Mouse (Mus musculus) ES-E14 (cell line): Measurements from ENCODE around the gene Kif18b. TPM values are rescaled to one million over a fixed set of nuclear protein-coding genes. Genes with fewer than 3 reads are reported as not detected.

Source experiments
- DNase-seq: peaks from one replicate; pipeline ENCODE4 v3.0.0-alpha.2; 2013; ENCODE audit warnings: low read depth, low spot score
- H3K27ac ChIP-seq: 2 replicates; pipeline ENCODE4 v1.5.1; 2012; ENCODE audit warnings: low read depth, mild to moderate bottlenecking, low read length, moderate library complexity, mixed read lengths; ENCODE audit not compliant: poor library complexity, insufficient read depth, severe bottlenecking
- H3K36me3 ChIP-seq: 2 replicates; pipeline ENCODE4 v1.6.1; 2012; ENCODE audit warnings: mild to moderate bottlenecking, low read length, moderate library complexity, mixed read lengths; ENCODE audit not compliant: control insufficient read depth, poor library complexity, insufficient read depth, severe bottlenecking
- H3K4me1 ChIP-seq, 2 experiments: fragments of 150-350 bp in 1 of 2; sonication (generic) in 1 of 2; 2 replicates each; pipeline ENCODE4 v1.6.1; 2012; ENCODE audit warnings: low read length in 2 of 2, mild to moderate bottlenecking in 1 of 2, mixed read lengths in 1 of 2; ENCODE audit not compliant: control insufficient read depth in 2 of 2, insufficient read depth in 2 of 2, poor library complexity in 1 of 2
- H3K4me3 ChIP-seq, 2 experiments: fragments of 150-350 bp in 1 of 2; sonication (generic) in 1 of 2; 2 replicates each; pipeline ENCODE4 v1.5.1; 2012; ENCODE audit warnings: low read length in 2 of 2, low read depth in 1 of 2, mild to moderate bottlenecking in 1 of 2, mixed read lengths in 1 of 2; ENCODE audit not compliant: insufficient read depth in 1 of 2, poor library complexity in 1 of 2, severe bottlenecking in 1 of 2
- H3K9ac ChIP-seq: 2 replicates; pipeline ENCODE4 v1.6.1; 2012; ENCODE audit warnings: low read depth, mild to moderate bottlenecking, low read length, mixed read lengths; ENCODE audit not compliant: poor library complexity, insufficient read depth, severe bottlenecking
- H3K9me3 ChIP-seq: fragments of 150-350 bp; sonication (generic); 2 replicates; pipeline ENCODE4 v1.6.1; 2012; ENCODE audit warnings: low read depth, mild to moderate bottlenecking, low read length; ENCODE audit not compliant: control insufficient read depth, insufficient read depth
- CHD2 ChIP-seq: IDR thresholded peaks from 2 replicates; pipeline ENCODE4 v1.6.1; 2014; ENCODE audit warnings: mild to moderate bottlenecking, low read depth, low read length, inconsistent platforms
- HCFC1 ChIP-seq: IDR thresholded peaks from 2 replicates; pipeline ENCODE4 v1.6.1; 2012; ENCODE audit warnings: low read length, inconsistent platforms, borderline replicate concordance; ENCODE audit not compliant: insufficient read depth
- MAFK ChIP-seq: IDR thresholded peaks from 2 replicates; pipeline ENCODE4 v1.6.1; 2014; ENCODE audit warnings: mild to moderate bottlenecking, low read depth, low read length, inconsistent platforms; ENCODE audit not compliant: insufficient read depth
- ZC3H11A ChIP-seq: IDR thresholded peaks from 2 replicates; pipeline ENCODE4 v1.6.1; 2012; ENCODE audit warnings: low read depth, mild to moderate bottlenecking, inconsistent platforms, low read length, borderline replicate concordance
- ZNF384 ChIP-seq: IDR thresholded peaks from 2 replicates; pipeline ENCODE4 v1.6.1; 2012; ENCODE audit warnings: low read depth, low read length, inconsistent platforms
- in situ Hi-C, 2 experiments: fragments of 600-800 bp; cut with MboI; formaldehyde crosslinking; loops; one replicate each; pipeline ENCODE4 v1.15.1; 2025; ENCODE audit warnings: low sequenced_read_pairs in 2 of 2, inconsistent platforms in 1 of 2; ENCODE audit not compliant: unreplicated experiment in 2 of 2
- total RNA-seq: library from RNA; depleted of rRNA; stranded (reverse); fragments of 300-350 nt; gene quantifications from 2 replicates; pipeline ENCODE4 v1.2.3, GENCODE M21; 2012

The Kif18b gene
- total RNA-seq, 1 experiment, result 38.4 TPM

DNA sequence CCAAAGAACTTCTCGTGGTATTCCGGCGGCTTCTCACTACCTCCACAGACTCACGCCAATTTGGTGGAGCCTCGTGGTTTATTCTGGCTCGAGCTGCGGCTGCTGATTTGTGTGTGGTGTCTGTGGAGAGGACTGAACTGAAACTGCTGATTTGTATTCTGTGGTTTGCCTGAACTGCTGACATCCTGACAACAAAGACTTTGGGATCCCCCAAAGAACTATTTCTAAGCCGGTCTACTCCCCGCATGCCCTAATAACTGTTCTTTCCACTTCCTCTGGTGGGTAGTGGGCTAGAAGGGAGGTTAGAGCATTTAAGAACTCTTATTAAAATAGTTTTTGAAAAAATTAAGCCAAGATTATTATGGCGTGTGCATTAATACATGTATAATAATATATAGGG, 5.7 kb upstream of the Kif18b start:
- H3K9ac ChIP-seq, result no peak overlapping the region
- no peak overlapping the region for H3K4me3 ChIP-seq
- no peak for DNase-seq
- H3K4me1 ChIP-seq, result 0 out of 4 replicates have a peak, but pooled peaks cover 0 to 1% of the 10 kb centered on the region in 2 experiments
- H3K36me3 ChIP-seq, result no peaks in the 10 kb centered on the region
- no peak overlapping the region for H3K27ac ChIP-seq
- TF ChIP-seq ZC3H11A, result no peak
- no peak for TF ChIP-seq ZNF384
- TF ChIP-seq CHD2, result no peak
- no peak for TF ChIP-seq MAFK
- TF ChIP-seq HCFC1, result no peak
- H3K9me3 ChIP-seq, result no peaks in the 10 kb centered on the region
- in situ Hi-C loops, result no loop called here

DNA sequence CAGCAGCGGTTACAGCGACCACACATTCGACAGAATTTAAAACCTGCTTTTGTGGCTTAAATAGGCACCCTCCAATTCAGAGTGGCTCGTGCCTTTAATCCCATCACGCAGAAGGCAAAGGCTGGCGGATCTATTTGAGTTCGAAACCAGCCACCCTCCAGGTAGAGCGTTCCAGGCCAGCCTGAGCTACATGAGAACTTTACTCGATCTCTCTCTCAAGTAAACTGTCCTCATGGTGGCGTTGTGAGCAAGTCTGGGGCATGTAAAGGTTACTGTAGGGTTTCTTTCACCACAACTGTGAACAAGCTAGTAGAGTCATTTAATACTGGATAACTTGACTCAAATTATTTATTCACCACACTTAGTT, 410 bp upstream of the Kif18b start:
- peak overlapping the region; percentile 87 for H3K9ac ChIP-seq
- TF ChIP-seq CHD2 (no peak; the same call in 1 of the 2 replicates), ZNF384 (0 out of 2 replicates have a peak, but pooled peaks have one; percentile 7), MAFK (no peak), HCFC1 (no peak), ZC3H11A (no peak)
- H3K27ac ChIP-seq, result peak overlapping the region; percentile 99
- H3K9me3 ChIP-seq, result no peaks in the 10 kb centered on the region
- DNase-seq, result peak; percentile 73
- H3K4me3 ChIP-seq, result peak overlapping the region; percentile 80 to 95
- in situ Hi-C loops, result no loop called here
- H3K36me3 ChIP-seq, result peaks cover 14% of the 10 kb centered on the region; the same call in 1 of the 2 replicates
- peaks cover 0 to 1% of the 10 kb centered on the region in 2 experiments; a peak in 1 of 4 replicates for H3K4me1 ChIP-seq

DNA sequence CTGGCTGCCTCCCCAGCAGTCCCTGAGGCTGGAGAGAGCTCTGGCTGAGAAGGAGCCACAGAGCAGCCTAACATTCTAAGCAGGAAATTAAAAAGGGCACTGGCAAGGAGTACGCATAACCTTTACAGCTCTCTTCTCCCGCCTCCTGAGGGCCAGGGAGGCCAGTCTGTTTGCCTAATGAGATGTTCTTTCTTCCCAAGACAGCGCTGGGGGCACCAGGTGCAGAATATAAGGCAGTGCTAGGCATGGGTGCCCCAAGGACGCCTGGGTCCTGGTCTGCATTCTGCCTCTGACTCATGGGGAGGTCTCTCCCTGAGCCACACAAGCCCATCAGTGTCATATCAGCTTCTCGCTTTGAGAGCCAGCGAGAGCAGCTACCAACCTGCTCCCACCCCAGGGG, 3.4 kb downstream of the Kif18b start:
- peaks cover 14% of the 10 kb centered on the region; the same call in 1 of the 2 replicates for H3K36me3 ChIP-seq
- DNase-seq, result no peak
- TF ChIP-seq MAFK (no peak), ZC3H11A (no peak), HCFC1 (no peak), ZNF384 (no peak), CHD2 (no peak)
- no peak overlapping the region for H3K27ac ChIP-seq
- no peaks in the 10 kb centered on the region for H3K9me3 ChIP-seq
- peaks cover 0 to 1% of the 10 kb centered on the region in 2 experiments; a peak in 1 of 4 replicates for H3K4me1 ChIP-seq
- no peak overlapping the region for H3K9ac ChIP-seq
- H3K4me3 ChIP-seq, result no peak overlapping the region
- in situ Hi-C loops, result no loop called here

DNA sequence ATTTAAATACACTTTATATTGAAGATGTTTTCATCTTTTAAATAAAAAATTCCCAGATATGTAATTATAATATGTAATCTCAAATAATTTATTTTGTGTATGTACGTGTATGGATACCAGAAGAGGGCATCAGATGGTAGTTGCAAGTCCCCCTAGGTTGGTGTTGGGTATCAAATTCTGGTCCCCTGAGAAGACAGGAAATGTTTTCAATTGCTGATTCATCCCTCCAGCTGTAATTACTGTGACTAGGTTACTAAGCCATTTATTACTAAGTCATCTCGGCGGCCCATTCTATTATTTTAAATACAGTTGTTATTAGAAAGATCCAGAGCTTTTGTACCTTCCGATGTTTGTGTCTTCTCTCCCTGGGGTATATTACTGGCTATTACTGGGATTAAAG, 6.8 kb downstream of the Kif18b start:
- Histone ChIP-seq H3K4me1 (no peaks in the 10 kb centered on the region; a peak in 1 of 4 replicates), H3K27ac (no peak overlapping the region)

DNA sequence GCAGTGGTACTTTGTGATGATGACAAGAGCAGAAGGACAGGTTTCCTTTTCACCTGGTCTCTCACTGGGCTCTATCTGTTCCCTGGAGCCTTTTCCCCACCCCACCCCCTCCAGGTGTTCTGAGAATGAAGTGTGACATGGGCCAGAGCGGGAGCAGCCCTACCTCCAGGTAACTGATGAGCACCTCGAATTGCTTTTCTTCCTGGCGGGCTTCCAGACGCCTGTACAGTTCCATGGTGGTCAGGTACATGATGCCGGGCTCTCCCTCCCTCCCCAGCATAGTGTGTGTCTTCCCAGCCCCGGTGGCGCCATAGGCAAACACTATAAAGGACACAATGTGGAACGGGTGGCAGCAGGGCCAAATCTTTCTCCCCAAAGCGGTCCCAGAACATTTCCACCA, 9.5 kb downstream of the Kif18b start:
- TF ChIP-seq ZNF384, result no peak
- no peak for TF ChIP-seq ZC3H11A
- no peak for TF ChIP-seq MAFK
- Histone ChIP-seq H3K9me3 (no peaks in the 10 kb centered on the region), H3K9ac (no peak overlapping the region), H3K4me1 (no peaks in the 10 kb centered on the region), H3K27ac (no peak overlapping the region), H3K36me3 (peaks cover 57% of the 10 kb centered on the region), H3K4me3 (no peak overlapping the region)
- in situ Hi-C loops, result no loop called here
- no peak for DNase-seq

More for the DNA sequence above, 6.8 kb downstream of the Kif18b start:
- in situ Hi-C loops, result no loop called here
- H3K9ac ChIP-seq, result no peak overlapping the region
- H3K4me3 ChIP-seq, result no peak overlapping the region
- TF ChIP-seq MAFK (no peak), ZC3H11A (no peak), CHD2 (no peak), ZNF384 (no peak), HCFC1 (no peak)
- peaks cover 47% of the 10 kb centered on the region for H3K36me3 ChIP-seq
- DNase-seq, result no peak
- H3K9me3 ChIP-seq, result no peaks in the 10 kb centered on the region
